Mouse (Mus musculus) myocyte (in vitro differentiated cells): ENCODE measurements around the gene Cdc34. TPM values are rescaled to one million over a fixed set of nuclear protein-coding genes. Genes with fewer than 3 reads are reported as not detected.

Experiments used
- H3K27me3 ChIP-seq: one replicate; pipeline ENCODE4 v1.6.1; 2011; ENCODE audit not compliant: control insufficient read depth, insufficient read depth, insufficient read length
- H3K36me3 ChIP-seq: one replicate; pipeline ENCODE4 v1.6.1; 2011; ENCODE audit not compliant: control insufficient read depth, insufficient read depth
- H3K4me2 ChIP-seq: one replicate; pipeline ENCODE4 v1.6.1; 2011; ENCODE audit warnings: low read depth, control low read depth
- H3K4me3 ChIP-seq: one replicate; pipeline ENCODE4 v1.5.1; 2011; ENCODE audit warnings: mild to moderate bottlenecking, control low read depth, moderate library complexity
- H3K79me2 ChIP-seq: one replicate; pipeline ENCODE4 v1.6.1; 2011; ENCODE audit not compliant: control insufficient read depth, insufficient read depth
- H3ac ChIP-seq: one replicate; pipeline ENCODE4 v1.6.1; 2011; ENCODE audit not compliant: control insufficient read depth, insufficient read length
- CEBPB ChIP-seq: IDR thresholded peaks from 2 replicates; pipeline ENCODE4 v1.6.1; 2011; ENCODE audit warnings: mild to moderate bottlenecking, moderate library complexity; ENCODE audit not compliant: poor library complexity, insufficient read depth, severe bottlenecking
- E2F4 ChIP-seq: IDR thresholded peaks from one replicate; pipeline ENCODE4 v1.6.1; 2011; ENCODE audit warnings: mild to moderate bottlenecking, control low read depth, moderate library complexity; ENCODE audit not compliant: insufficient read depth
- MAX ChIP-seq: IDR thresholded peaks from one replicate; pipeline ENCODE4 v1.6.1; 2011; ENCODE audit warnings: low read depth, mild to moderate bottlenecking, control low read depth
- MYOD1 ChIP-seq, 3 experiments: IDR thresholded peaks; one replicate each; pipeline ENCODE4 v1.6.1; 2011; ENCODE audit warnings: control low read depth in 2 of 3, low read depth in 2 of 3, mild to moderate bottlenecking in 2 of 3, moderate library complexity in 1 of 3; ENCODE audit not compliant: insufficient read length in 2 of 3, control insufficient read depth in 1 of 3
- MYOG ChIP-seq, 3 experiments: IDR thresholded peaks; one replicate each; pipeline ENCODE4 v1.6.1; 2011; ENCODE audit warnings: control low read depth in 2 of 3, low read depth in 2 of 3, mild to moderate bottlenecking in 2 of 3; ENCODE audit not compliant: insufficient read length in 2 of 3, control insufficient read depth in 1 of 3, insufficient read depth in 1 of 3
- POLR2A ChIP-seq: IDR thresholded peaks from one replicate; pipeline ENCODE4 v1.6.1; 2011; ENCODE audit warnings: low read depth, mild to moderate bottlenecking, control low read depth, moderate library complexity; ENCODE audit not compliant: insufficient read length
- POLR2AphosphoS2 ChIP-seq: IDR thresholded peaks from one replicate; pipeline ENCODE4 v1.6.1; 2011; ENCODE audit warnings: low read depth, control low read depth; ENCODE audit not compliant: insufficient read length
- REST ChIP-seq: IDR thresholded peaks from one replicate; pipeline ENCODE4 v1.6.1; 2011; ENCODE audit warnings: mild to moderate bottlenecking, control low read depth, moderate library complexity; ENCODE audit not compliant: insufficient read depth, insufficient read length
- SRF ChIP-seq: IDR thresholded peaks from one replicate; pipeline ENCODE4 v1.6.1; 2011; ENCODE audit warnings: low read depth; ENCODE audit not compliant: control insufficient read depth, insufficient read length
- TCF12 ChIP-seq: IDR thresholded peaks from one replicate; pipeline ENCODE4 v1.6.1; 2011; ENCODE audit warnings: mild to moderate bottlenecking, control low read depth; ENCODE audit not compliant: poor library complexity, insufficient read depth, severe bottlenecking
- TCF3 ChIP-seq: IDR thresholded peaks from one replicate; pipeline ENCODE4 v1.6.1; 2011; ENCODE audit warnings: low read depth, control low read depth; ENCODE audit not compliant: insufficient read length
- USF1 ChIP-seq: IDR thresholded peaks from one replicate; pipeline ENCODE4 v1.6.1; 2011; ENCODE audit warnings: low read depth, mild to moderate bottlenecking, control low read depth, moderate library complexity
- polyA plus RNA-seq: library from polyadenylated mRNA; unstranded; fragments of >200 nt; fragmentation: generic; extraction: Trizol; gene quantifications from one replicate; pipeline ENCODE4 v1.2.1, GENCODE M21; 2012; ENCODE audit warnings: missing spikeins

Cdc34 gene
- polyA plus RNA-seq, 1 experiment = 299 TPM

DNA sequence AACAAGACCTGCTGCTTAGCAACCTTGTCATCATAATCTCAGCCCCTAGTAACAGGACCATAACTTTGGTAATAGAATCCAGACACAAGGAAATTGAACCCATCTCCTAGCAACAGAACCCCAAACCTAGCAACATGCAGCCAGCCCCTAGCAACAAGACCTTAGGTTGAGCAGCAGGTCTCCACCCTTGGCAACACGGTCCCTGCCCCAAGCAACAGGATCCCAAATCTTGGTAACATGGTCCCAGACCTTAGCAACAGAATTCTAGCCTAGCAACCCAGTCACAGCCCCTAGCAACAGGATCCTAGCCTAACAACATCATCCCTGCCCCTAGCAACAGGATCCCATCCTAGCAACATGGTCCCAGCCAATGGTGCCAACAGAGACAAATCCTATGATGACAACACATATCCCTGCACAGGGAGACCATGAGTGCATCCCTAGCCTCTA is 27.0 kb upstream of the Cdc34 start:
- H3K79me2 ChIP-seq = no peaks in the 10 kb centered on the region
- no peak overlapping the region for H3K4me3 ChIP-seq
- TF ChIP-seq POLR2A (no peak), REST (no peak), SRF (no peak), TCF12 (no peak)
- H3K4me2 ChIP-seq = no peak overlapping the region
- H3K36me3 ChIP-seq = no peaks in the 10 kb centered on the region
- H3ac ChIP-seq = no peak overlapping the region
- peaks cover 25% of the 10 kb centered on the region for H3K27me3 ChIP-seq

DNA sequence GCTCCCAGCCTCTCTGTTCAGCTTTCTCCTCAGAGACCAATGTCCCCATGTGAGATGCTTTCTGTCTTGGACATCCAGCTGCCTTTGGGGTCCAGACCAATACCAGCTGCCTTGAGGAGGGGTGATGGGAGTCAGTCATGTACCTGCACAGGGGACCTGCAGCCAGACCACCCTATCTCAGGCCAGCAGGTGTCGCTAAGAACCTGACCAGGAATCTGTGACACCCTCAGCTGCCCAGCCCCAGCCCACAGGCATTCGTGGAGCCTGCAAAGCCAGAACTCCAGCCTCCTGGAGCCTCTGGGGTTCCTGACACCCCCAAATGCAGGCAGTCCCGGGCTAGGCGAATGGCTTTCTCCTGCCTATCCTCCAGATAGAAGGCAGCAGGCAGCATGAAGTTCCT is 23.2 kb upstream of the Cdc34 start:
- Histone ChIP-seq H3K36me3 (no peaks in the 10 kb centered on the region), H3K27me3 (peaks cover 13% of the 10 kb centered on the region), H3K4me2 (no peak overlapping the region), H3K79me2 (no peaks in the 10 kb centered on the region), H3K4me3 (no peak overlapping the region), H3ac (no peak overlapping the region)
- no peak for TF ChIP-seq MAX
- TF ChIP-seq USF1 = no peak
- TF ChIP-seq E2F4 = no peak
- TF ChIP-seq SRF = no peak
- no peak for TF ChIP-seq REST
- no peak for TF ChIP-seq TCF12
- no peak for TF ChIP-seq MYOG (IDR thresholded peaks at IDR 0.05; ENCODE audit: control insufficient read depth in 1 of 3, insufficient read depth in 1 of 3, insufficient read length in 2 of 3, low read depth in 2 of 3)
- no peak for TF ChIP-seq TCF3
- TF ChIP-seq MYOD1 (IDR thresholded peaks at IDR 0.05; ENCODE audit: control insufficient read depth in 1 of 3, insufficient read length in 2 of 3, low read depth in 2 of 3) = no peak
- no peak for TF ChIP-seq POLR2AphosphoS2
- no peak for TF ChIP-seq CEBPB

DNA sequence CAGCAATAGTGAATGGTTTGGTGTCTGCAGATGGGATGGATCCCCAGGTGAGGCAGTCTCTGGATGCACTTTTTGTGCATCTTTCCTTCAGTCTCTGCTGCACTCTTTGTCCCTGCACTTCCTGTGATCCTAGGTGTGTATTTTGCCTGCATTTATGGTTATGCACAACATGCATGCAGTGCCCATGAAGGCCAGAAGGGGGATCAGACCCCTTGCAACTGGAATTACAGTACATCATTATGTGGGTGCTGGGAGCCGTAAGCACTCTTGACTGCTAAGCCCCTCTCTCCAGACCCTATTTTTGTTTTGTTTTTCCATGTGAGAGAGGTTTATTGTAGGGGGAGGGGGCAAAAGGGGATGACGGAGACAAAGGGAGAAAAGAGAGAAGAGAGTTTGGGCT is 21.7 kb upstream of the Cdc34 start:
- Histone ChIP-seq H3K36me3 (no peaks in the 10 kb centered on the region), H3K27me3 (peaks cover 3% of the 10 kb centered on the region), H3K79me2 (no peaks in the 10 kb centered on the region), H3K4me3 (no peak overlapping the region), H3K4me2 (no peak overlapping the region), H3ac (no peak overlapping the region)
- TF ChIP-seq TCF12 = no peak
- no peak for TF ChIP-seq E2F4

DNA sequence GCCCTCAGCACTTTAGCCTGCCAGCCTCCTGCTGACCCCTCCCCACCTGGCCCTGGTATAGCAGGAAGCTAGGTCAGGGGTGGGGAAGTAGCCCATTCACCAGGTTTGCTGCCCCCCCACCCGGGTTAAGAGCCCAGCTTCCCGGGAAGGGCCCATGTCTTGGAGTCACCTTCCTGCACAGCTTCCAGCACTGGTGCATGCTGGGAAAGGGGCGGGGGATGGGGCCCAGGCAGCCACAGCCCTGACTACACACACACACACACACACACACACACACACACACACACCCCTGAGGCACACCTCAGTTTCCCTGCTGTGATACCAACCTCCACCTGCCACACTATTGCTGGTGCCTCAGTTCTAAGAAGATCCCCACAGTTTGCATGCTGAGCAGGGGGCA is 20.1 kb upstream of the Cdc34 start:
- no peak overlapping the region for H3K4me2 ChIP-seq
- H3K36me3 ChIP-seq = no peaks in the 10 kb centered on the region
- peaks cover 6% of the 10 kb centered on the region for H3K27me3 ChIP-seq
- TF ChIP-seq MAX = no peak
- no peak for TF ChIP-seq TCF3
- no peak for TF ChIP-seq E2F4
- no peak for TF ChIP-seq TCF12
- no peak for TF ChIP-seq USF1
- no peak for TF ChIP-seq MYOG (IDR thresholded peaks at IDR 0.05; ENCODE audit: control insufficient read depth in 1 of 3, insufficient read depth in 1 of 3, insufficient read length in 2 of 3, low read depth in 2 of 3)
- no peak for TF ChIP-seq MYOD1 (IDR thresholded peaks at IDR 0.05; ENCODE audit: control insufficient read depth in 1 of 3, insufficient read length in 2 of 3, low read depth in 2 of 3)
- TF ChIP-seq POLR2AphosphoS2 = no peak
- TF ChIP-seq CEBPB = no peak
- TF ChIP-seq POLR2A = no peak
- TF ChIP-seq REST = no peak
- TF ChIP-seq SRF = no peak
- H3K4me3 ChIP-seq = no peak overlapping the region
- H3K79me2 ChIP-seq = no peaks in the 10 kb centered on the region
- no peak overlapping the region for H3ac ChIP-seq

DNA sequence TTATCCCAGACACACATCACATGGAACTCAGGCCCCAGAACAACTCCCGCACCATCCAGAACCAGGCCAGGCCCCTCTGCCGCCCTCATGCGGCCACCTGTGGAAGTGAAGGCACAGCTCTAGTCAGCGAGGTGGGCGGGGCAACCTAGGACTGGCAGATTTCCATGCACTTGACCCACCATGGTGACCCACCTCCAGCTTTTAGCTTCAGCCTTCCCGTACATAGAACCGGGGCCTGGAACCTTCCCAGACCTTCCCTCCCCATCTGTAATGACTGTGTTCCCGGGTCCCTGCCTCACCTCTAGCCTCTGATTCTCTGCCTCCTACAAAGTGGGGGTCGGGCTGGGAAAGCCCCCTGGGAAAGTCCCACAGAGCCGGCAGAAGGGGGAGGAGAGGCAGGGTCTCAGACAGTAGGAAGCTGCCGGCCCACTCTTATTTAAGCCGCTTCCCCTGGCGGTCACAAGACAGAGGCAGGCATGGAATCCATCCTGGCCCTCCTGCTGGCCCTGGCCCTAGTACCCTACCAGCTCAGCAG is 17.8 kb upstream of the Cdc34 start, which contains the start of gene Madcam1:
Gene Madcam1, plus strand, starts transcription at position 429 of the 535 bp plus-strand sequence.
- peaks cover 6% of the 10 kb centered on the region for H3K27me3 ChIP-seq

More for the DNA sequence above, 17.8 kb upstream of the Cdc34 start, which contains the start of gene Madcam1:
- Histone ChIP-seq H3K79me2 (no peaks in the 10 kb centered on the region), H3K4me3 (no peak within 1 kb of the TSS), H3K36me3 (no peaks in the 10 kb centered on the region), H3ac (no peak within 1 kb of the TSS), H3K4me2 (no peak within 1 kb of the TSS)
- TF ChIP-seq TCF3 = no peak
